Mouse (Mus musculus): ENCODE results near the gene Dnmt3a. TPM values are rescaled to one million over a fixed set of nuclear protein-coding genes. Genes with fewer than 3 reads are reported as not detected.

Dnmt3a gene
- polyA plus RNA-seq, 1 experiment from 2014 or later: 109 TPM

- H3K4me2 ChIP-seq: no peak overlapping the region
- no peaks in the 10 kb centered on the region for H3K9me3 ChIP-seq
- no peaks in the 10 kb centered on the region for H3K36me3 ChIP-seq
- H3K27ac ChIP-seq (replicated peaks): no peak overlapping the region
- WGBS: 67% methylated on average over 5 of the region's 5 CpGs
- H3K27me3 ChIP-seq: no peaks in the 10 kb centered on the region
- ATAC-seq (ENCODE audit: low FRiP score, low read depth): no peak
- no peak overlapping the region for H3K4me3 ChIP-seq
- no peak overlapping the region for H3K9ac ChIP-seq
- peaks cover 36% of the 10 kb centered on the region for H3K4me1 ChIP-seq (replicated peaks)
Measured at GRCm38 (mm10) chr12:3788421-3789051, 17.3 kb upstream of the Dnmt3a start.

GRCm38 (mm10) chr12:3789626-3790185 is 16.1 kb upstream of the Dnmt3a start:
- Histone ChIP-seq H3K4me3 (no peak overlapping the region), H3K27me3 (no peaks in the 10 kb centered on the region), H3K4me2 (no peak overlapping the region), H3K27ac (replicated peaks) (no peak overlapping the region), H3K4me1 (replicated peaks) (peaks cover 24% of the 10 kb centered on the region), H3K9ac (no peak overlapping the region), H3K36me3 (no peaks in the 10 kb centered on the region), H3K9me3 (no peaks in the 10 kb centered on the region)
- WGBS: 71% methylated on average over 5 of the region's 5 CpGs
- ATAC-seq (ENCODE audit: low FRiP score, low read depth): no peak

GRCm38 (mm10) chr12:3791257-3791656 is 14.6 kb upstream of the Dnmt3a start:
- Histone ChIP-seq H3K4me2 (peak overlapping the region; percentile 64), H3K27ac (replicated peaks) (0 out of 2 replicates have a peak overlapping the region, but pooled peaks have one; percentile 20), H3K9ac (no peak overlapping the region), H3K9me3 (no peaks in the 10 kb centered on the region), H3K27me3 (no peaks in the 10 kb centered on the region), H3K4me3 (peak overlapping the region; percentile 34), H3K36me3 (no peaks in the 10 kb centered on the region), H3K4me1 (replicated peaks) (peaks cover 23% of the 10 kb centered on the region)
- 56% methylated on average over 7 of the region's 7 CpGs for WGBS
- ATAC-seq (ENCODE audit: low FRiP score, low read depth): no peak

GRCm38 (mm10) chr12:3791732-3792131 is 14.1 kb upstream of the Dnmt3a start:
- Histone ChIP-seq H3K4me3 (peak overlapping the region; percentile 34), H3K27ac (replicated peaks) (peak overlapping the region; percentile 76), H3K36me3 (no peaks in the 10 kb centered on the region), H3K4me1 (replicated peaks) (peaks cover 23% of the 10 kb centered on the region), H3K27me3 (no peaks in the 10 kb centered on the region), H3K9me3 (no peaks in the 10 kb centered on the region), H3K9ac (peak overlapping the region; percentile 33; the same call in 1 of the 2 replicates), H3K4me2 (peak overlapping the region; percentile 64)
- peak; percentile 93 for ATAC-seq (ENCODE audit: low FRiP score, low read depth)
- WGBS: under 1% methylated on average over 22 of the region's 22 CpGs

GRCm38 (mm10) chr12:3792248-3792647 is 13.6 kb upstream of the Dnmt3a start:
- no peaks in the 10 kb centered on the region for H3K9me3 ChIP-seq
- WGBS: 19% methylated on average over 8 of the region's 8 CpGs
- peak overlapping the region; percentile 64 for H3K4me2 ChIP-seq
- peak overlapping the region; percentile 76 for H3K27ac ChIP-seq (replicated peaks)
- ATAC-seq (ENCODE audit: low FRiP score, low read depth): peak; percentile 36; the same call in 1 of the 2 replicates
- peak overlapping the region; percentile 34 for H3K4me3 ChIP-seq
- H3K9ac ChIP-seq: peak overlapping the region; percentile 33; the same call in 1 of the 2 replicates
- H3K4me1 ChIP-seq (replicated peaks): peaks cover 23% of the 10 kb centered on the region
- no peaks in the 10 kb centered on the region for H3K36me3 ChIP-seq
- H3K27me3 ChIP-seq: no peaks in the 10 kb centered on the region

- H3K27ac ChIP-seq (replicated peaks): no peak overlapping the region
- ATAC-seq (ENCODE audit: low FRiP score, low read depth): no peak
- H3K4me2 ChIP-seq: no peak overlapping the region
- H3K4me3 ChIP-seq: no peak overlapping the region
- H3K4me1 ChIP-seq (replicated peaks): peaks cover 9% of the 10 kb centered on the region
- H3K36me3 ChIP-seq: no peaks in the 10 kb centered on the region
- no peaks in the 10 kb centered on the region for H3K9me3 ChIP-seq
- WGBS: 23% methylated on average over 4 of the region's 4 CpGs
- H3K27me3 ChIP-seq: no peaks in the 10 kb centered on the region
- no peak overlapping the region for H3K9ac ChIP-seq
Measured at GRCm38 (mm10) chr12:3795569-3795968, 10.2 kb upstream of the Dnmt3a start.

- no peak overlapping the region for H3K4me2 ChIP-seq
- no peak for ATAC-seq (ENCODE audit: low FRiP score, low read depth)
- WGBS: 89% methylated on average over 1 of the region's 1 CpGs
- no peak overlapping the region for H3K27ac ChIP-seq (replicated peaks)
- H3K4me3 ChIP-seq: no peak overlapping the region
- H3K36me3 ChIP-seq: no peaks in the 10 kb centered on the region
- H3K4me1 ChIP-seq (replicated peaks): no peaks in the 10 kb centered on the region
- H3K27me3 ChIP-seq: no peaks in the 10 kb centered on the region
- no peaks in the 10 kb centered on the region for H3K9me3 ChIP-seq
- H3K9ac ChIP-seq: no peak overlapping the region
Measured at GRCm38 (mm10) chr12:3799551-3799950, 6.3 kb upstream of the Dnmt3a start.

- under 1% methylated on average over 31 of the region's 41 CpGs for WGBS
- H3K27ac ChIP-seq (replicated peaks): peak overlapping the region; percentile 95
- peak; percentile 80 for ATAC-seq (ENCODE audit: low FRiP score, low read depth)
- peaks cover 42% of the 10 kb centered on the region for H3K4me1 ChIP-seq (replicated peaks)
- H3K9me3 ChIP-seq: no peaks in the 10 kb centered on the region
- H3K4me2 ChIP-seq: peak overlapping the region; percentile 84
- peak overlapping the region; percentile 73 for H3K9ac ChIP-seq
- H3K36me3 ChIP-seq: no peaks in the 10 kb centered on the region
- H3K4me3 ChIP-seq: peak overlapping the region; percentile 88
- no peaks in the 10 kb centered on the region for H3K27me3 ChIP-seq
Measured at GRCm38 (mm10) chr12:3806271-3806684, 471 bp downstream of the Dnmt3a start.

- ATAC-seq (ENCODE audit: low FRiP score, low read depth): peak; percentile 47
- Histone ChIP-seq H3K4me2 (peak overlapping the region; percentile 84), H3K27me3 (no peaks in the 10 kb centered on the region), H3K27ac (replicated peaks) (peak overlapping the region; percentile 95), H3K9ac (peak overlapping the region; percentile 73), H3K4me3 (peak overlapping the region; percentile 88), H3K36me3 (no peaks in the 10 kb centered on the region), H3K4me1 (replicated peaks) (peaks cover 48% of the 10 kb centered on the region), H3K9me3 (no peaks in the 10 kb centered on the region)
- 1% methylated on average over 24 of the region's 141 CpGs for WGBS
Measured at GRCm38 (mm10) chr12:3806703-3807547, 1.1 kb downstream of the Dnmt3a start.

- Histone ChIP-seq H3K36me3 (no peaks in the 10 kb centered on the region), H3K4me3 (peak overlapping the region; percentile 88), H3K27ac (replicated peaks) (peak overlapping the region; percentile 95), H3K9ac (peak overlapping the region; percentile 73), H3K4me1 (replicated peaks) (peaks cover 53% of the 10 kb centered on the region), H3K27me3 (no peaks in the 10 kb centered on the region), H3K4me2 (peak overlapping the region; percentile 84), H3K9me3 (no peaks in the 10 kb centered on the region)
- WGBS: 0% methylated on average over 35 of the region's 105 CpGs
- ATAC-seq (ENCODE audit: low FRiP score, low read depth): peak; percentile 57
Measured at GRCm38 (mm10) chr12:3807548-3808395, 2.0 kb downstream of the Dnmt3a start.

- ATAC-seq (ENCODE audit: low FRiP score, low read depth): peak; percentile 31
- no peaks in the 10 kb centered on the region for H3K9me3 ChIP-seq
- peak overlapping the region; percentile 73 for H3K9ac ChIP-seq
- 3% methylated on average over 10 of the region's 10 CpGs for WGBS
- H3K27ac ChIP-seq (replicated peaks): peak overlapping the region; percentile 95
- H3K4me1 ChIP-seq (replicated peaks): peaks cover 57% of the 10 kb centered on the region
- H3K36me3 ChIP-seq: no peaks in the 10 kb centered on the region
- no peaks in the 10 kb centered on the region for H3K27me3 ChIP-seq
- H3K4me3 ChIP-seq: peak overlapping the region; percentile 88
- peak overlapping the region; percentile 84 for H3K4me2 ChIP-seq
Measured at GRCm38 (mm10) chr12:3808396-3808981, 2.7 kb downstream of the Dnmt3a start.
